Mouse (Mus musculus) intestine, postnatal 0 days (tissue): ENCODE results near the gene Gngt2. TPM values are rescaled to one million over a fixed set of nuclear protein-coding genes. Genes with fewer than 3 reads are reported as not detected.
A peak's percentile ranks its signal among the peaks of the same experiment; 100 is the strongest.

Experiments
- ATAC-seq: fragments of 200-750 bp; cut with Nextera tagmentation; 2 replicates; pipeline ENCODE4 v1.8.0; 2017; ENCODE audit warnings: mild to moderate bottlenecking, moderate TSS enrichment, moderate library complexity
- H3K27ac ChIP-seq: fragments of 300-500 bp; sonication (generic); 2 replicates; pipeline ENCODE4 v1.5.1; 2014; ENCODE audit warnings: mild to moderate bottlenecking, low read depth, low read length, moderate library complexity
- H3K27me3 ChIP-seq: fragments of 300-500 bp; sonication (generic); replicated peaks from 2 replicates; pipeline ENCODE4 v1.6.1; 2014; ENCODE audit warnings: low read length, mixed read lengths; ENCODE audit not compliant: control insufficient read depth, insufficient read depth
- H3K36me3 ChIP-seq: fragments of 300-500 bp; sonication (generic); 2 replicates; pipeline ENCODE4 v1.6.1; 2014; ENCODE audit warnings: mild to moderate bottlenecking, moderate library complexity; ENCODE audit not compliant: control insufficient read depth, insufficient read depth
- H3K4me1 ChIP-seq: fragments of 300-500 bp; sonication (generic); replicated peaks from 2 replicates; pipeline ENCODE4 v1.6.1; 2014; ENCODE audit warnings: antibody characterized with exemption, low read length, mixed read lengths; ENCODE audit not compliant: control insufficient read depth, insufficient read depth
- H3K4me2 ChIP-seq: fragments of 300-500 bp; sonication (generic); replicated peaks from 2 replicates; pipeline ENCODE4 v1.6.1; 2014; ENCODE audit warnings: low read depth, mild to moderate bottlenecking, moderate library complexity
- H3K4me3 ChIP-seq: fragments of 300-500 bp; sonication (generic); 2 replicates; pipeline ENCODE4 v1.5.1; 2014; ENCODE audit warnings: low read depth, low read length
- H3K9ac ChIP-seq: fragments of 300-500 bp; sonication (generic); 2 replicates; pipeline ENCODE4 v1.6.1; 2014; ENCODE audit warnings: mild to moderate bottlenecking, low read depth, low read length
- H3K9me3 ChIP-seq: fragments of 300-500 bp; sonication (generic); 2 replicates; pipeline ENCODE4 v1.6.1; 2016; ENCODE audit warnings: mixed run types; ENCODE audit not compliant: control insufficient read depth
- CTCF ChIP-seq: sonication (generic); IDR thresholded peaks from 2 replicates; pipeline ENCODE4 v1.5.1; 2016; ENCODE audit warnings: low read depth, mild to moderate bottlenecking, control low read depth, antibody characterized with exemption, moderate library complexity
- WGBS: fragments of 180-500 bp; shearing (Covaris S2); extraction: QIAGEN DNeasy Blood & Tissue Kit; methylation state at CpG from one replicate; pipeline ENCODE4 v1.1.7; 2014; 5-methylcytosine and 5-hydroxymethylcytosine counted together
- polyA plus RNA-seq: library from polyadenylated mRNA; unstranded; fragments of >200 nt; fragmentation: Nextera tagmentation; extraction: Ambion mirVana; gene quantifications from 2 replicates; pipeline ENCODE4 v1.2.1, GENCODE M21; 2015

Gngt2 gene
- polyA plus RNA-seq, 1 experiment from 2014 or later: 19.9 TPM

DNA sequence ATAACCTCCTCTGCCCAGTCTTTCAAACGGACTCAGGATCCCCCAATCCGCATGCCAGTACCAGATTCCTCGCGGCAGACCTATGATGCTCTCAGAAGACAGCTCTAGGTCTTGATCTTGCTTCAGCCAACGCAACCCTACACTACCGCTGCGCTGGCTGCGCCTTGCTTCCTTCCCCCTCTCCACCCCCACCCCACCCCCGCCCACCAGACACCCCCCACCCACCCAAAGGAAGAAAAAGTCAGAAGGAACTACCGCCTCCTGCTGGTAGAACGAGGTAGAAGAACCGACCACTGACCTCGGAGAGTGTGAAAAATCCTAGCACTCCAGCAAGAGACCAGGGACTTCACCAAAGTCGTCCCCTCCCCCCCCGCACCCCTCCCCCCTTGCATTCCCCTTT lies 5.4 kb upstream of the Gngt2 start:
- Histone ChIP-seq H3K9me3 (no peaks in the 10 kb centered on the region), H3K4me2 (peak overlapping the region; percentile 60), H3K27ac (no peak overlapping the region), H3K4me1 (peaks cover 19% of the 10 kb centered on the region; the same call in 1 of the 2 replicates), H3K27me3 (peaks cover 46% of the 10 kb centered on the region), H3K36me3 (peaks cover 7% of the 10 kb centered on the region; the same call in 1 of the 2 replicates), H3K4me3 (peak overlapping the region; percentile 34; the same call in 1 of the 2 replicates), H3K9ac (no peak overlapping the region)
- no peak for ATAC-seq
- WGBS: 33% methylated on average over 15 of the region's 15 CpGs
- peak; percentile 48 for TF ChIP-seq CTCF

DNA sequence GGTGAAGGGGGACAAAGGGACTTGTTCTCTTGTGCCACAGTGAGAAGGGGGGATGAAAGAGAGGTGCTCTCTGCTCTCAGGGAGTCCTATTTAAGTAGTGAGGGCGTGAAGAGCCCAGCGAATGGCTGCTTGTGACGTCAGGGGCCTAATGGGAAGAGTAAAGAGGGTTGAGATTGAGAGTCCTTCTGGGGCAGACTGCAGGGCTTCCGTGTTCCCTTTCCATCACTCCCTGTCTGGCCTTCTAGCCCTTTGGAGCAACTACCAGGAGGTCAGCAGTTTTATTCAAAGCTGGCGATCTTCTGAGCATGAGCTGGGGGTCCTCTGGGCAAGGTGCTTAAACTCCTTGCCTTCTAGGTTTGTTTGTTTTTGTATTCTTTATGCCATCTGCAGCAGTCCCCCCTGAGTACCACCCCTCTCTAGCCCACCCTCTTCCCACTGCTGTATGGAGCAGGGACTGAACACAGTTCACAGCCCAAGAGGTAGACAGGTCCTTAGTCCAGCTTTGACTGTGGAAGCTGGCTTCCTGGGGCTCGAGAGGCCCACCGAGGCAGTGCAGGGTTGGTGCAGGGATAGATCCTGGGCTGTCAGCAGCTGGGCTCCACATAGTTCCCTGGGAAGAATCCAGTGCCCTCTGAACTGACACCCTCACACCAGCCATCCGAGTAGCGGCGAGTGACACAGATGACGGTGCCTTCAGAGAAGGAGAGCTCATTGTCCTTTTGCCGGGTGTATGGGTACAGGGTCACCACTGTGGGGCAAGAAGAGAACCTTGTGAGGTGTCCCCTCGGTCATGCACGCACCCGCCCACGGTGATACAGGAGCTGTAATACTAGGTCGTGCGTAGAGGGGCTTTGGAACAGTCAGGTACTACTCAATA lies 4.6 kb upstream of the Gngt2 start:
- peaks cover 7% of the 10 kb centered on the region; the same call in 1 of the 2 replicates for H3K36me3 ChIP-seq
- ATAC-seq: no peak
- no peaks in the 10 kb centered on the region for H3K9me3 ChIP-seq
- no peak overlapping the region for H3K4me2 ChIP-seq
- H3K9ac ChIP-seq: no peak overlapping the region
- TF ChIP-seq CTCF: no peak
- no peak overlapping the region for H3K27ac ChIP-seq
- no peak overlapping the region for H3K4me3 ChIP-seq
- H3K27me3 ChIP-seq: peaks cover 46% of the 10 kb centered on the region
- peaks cover 16% of the 10 kb centered on the region for H3K4me1 ChIP-seq
- WGBS: 72% methylated on average over 18 of the region's 18 CpGs

DNA sequence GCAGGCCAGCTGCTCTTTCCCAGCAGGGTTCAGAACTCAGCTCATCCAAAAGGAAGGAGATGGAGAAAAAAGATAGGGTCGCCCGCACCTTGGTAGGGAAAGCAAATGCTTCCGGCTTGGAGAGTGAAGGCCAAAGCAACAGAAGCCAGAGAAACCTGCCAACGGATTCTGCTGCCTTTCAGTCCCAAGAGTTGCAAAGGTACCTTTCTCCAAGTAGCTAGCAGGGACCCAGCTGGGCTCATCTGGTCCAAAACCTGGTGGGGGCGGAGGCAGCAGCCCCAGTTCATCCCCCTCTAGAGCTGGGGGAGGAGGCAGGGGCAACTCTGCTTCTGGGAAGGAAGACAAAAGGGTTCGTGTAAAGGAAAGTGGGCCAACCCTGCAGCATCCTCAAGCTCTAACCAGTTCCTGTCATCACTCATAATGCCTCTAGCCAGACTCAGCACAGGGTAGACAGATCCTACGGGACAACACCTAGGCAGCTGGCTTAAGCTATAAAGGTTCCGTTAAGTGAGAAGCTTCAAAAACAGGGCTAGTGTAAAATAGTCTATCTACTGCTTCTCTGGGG lies 3.9 kb upstream of the Gngt2 start:
- H3K4me1 ChIP-seq: peaks cover 15% of the 10 kb centered on the region
- no peak for TF ChIP-seq CTCF
- no peak for ATAC-seq
- WGBS: 51% methylated on average over 8 of the region's 8 CpGs
- H3K4me3 ChIP-seq: no peak overlapping the region
- peaks cover 7% of the 10 kb centered on the region; the same call in 1 of the 2 replicates for H3K36me3 ChIP-seq
- H3K9ac ChIP-seq: no peak overlapping the region
- H3K27ac ChIP-seq: no peak overlapping the region
- no peaks in the 10 kb centered on the region for H3K9me3 ChIP-seq
- peaks cover 46% of the 10 kb centered on the region for H3K27me3 ChIP-seq
- H3K4me2 ChIP-seq: peak overlapping the region; percentile 51

DNA sequence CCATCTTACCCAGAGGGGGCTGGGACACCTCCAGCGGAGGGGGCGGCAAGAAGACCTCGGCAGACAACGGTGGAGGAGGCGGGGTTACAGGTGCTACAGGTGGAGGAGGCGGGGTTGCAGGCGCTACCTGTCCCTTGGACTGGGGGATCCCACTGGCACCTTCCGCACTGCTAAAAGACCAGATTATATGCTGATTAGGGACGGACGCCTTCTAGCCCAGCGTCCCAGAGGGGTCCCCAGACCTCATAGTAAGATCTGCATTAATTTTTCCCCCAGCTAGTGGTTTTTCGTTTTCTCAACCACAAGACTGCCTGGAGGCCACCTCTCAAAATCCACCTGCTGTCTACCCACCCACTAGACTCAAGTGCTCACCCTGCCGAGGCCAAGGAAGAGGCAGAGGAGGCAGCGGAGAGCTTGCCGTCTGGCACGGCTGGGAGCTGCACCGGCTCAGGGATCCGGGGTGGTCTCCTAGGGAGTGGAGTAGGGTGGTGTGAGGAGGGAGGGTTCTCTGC lies 3.3 kb upstream of the Gngt2 start:
- WGBS: 23% methylated on average over 18 of the region's 18 CpGs

DNA sequence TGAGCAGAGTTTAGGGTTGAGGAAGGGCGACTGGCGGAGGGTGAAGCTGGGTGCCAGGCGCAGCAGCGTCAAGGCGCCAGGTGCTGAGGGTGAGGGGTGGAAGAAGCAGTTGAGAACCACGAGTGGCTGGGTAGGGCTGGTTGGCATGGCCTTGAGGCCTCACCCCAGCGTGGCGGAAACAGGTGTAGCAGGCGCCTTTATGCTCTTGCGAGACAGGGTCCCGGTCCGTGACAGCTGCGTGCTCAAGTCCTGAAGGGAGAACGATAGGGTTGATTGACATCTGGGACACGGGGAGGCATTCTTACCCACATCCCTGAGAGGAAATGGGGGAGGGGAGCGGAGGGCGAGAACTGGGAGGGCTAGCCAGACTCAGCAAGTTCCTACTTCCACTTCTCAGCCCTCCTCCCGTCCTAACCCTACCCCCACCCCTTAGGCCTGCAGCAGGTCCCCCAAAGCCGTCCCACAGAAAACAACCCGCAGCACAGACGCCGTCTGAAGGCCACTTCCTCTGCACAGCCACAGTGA lies 2.8 kb upstream of the Gngt2 start:
- ATAC-seq: peak; percentile 22
- WGBS: 18% methylated on average over 22 of the region's 22 CpGs
- no peak for TF ChIP-seq CTCF
- Histone ChIP-seq H3K27me3 (peaks cover 41% of the 10 kb centered on the region), H3K36me3 (peaks cover 7% of the 10 kb centered on the region; the same call in 1 of the 2 replicates), H3K4me2 (peak overlapping the region; percentile 51), H3K27ac (peak overlapping the region; percentile 46; the same call in 1 of the 2 replicates), H3K4me1 (peaks cover 15% of the 10 kb centered on the region), H3K9me3 (no peaks in the 10 kb centered on the region), H3K4me3 (no peak overlapping the region; the same call in 1 of the 2 replicates), H3K9ac (no peak overlapping the region)

More for the DNA sequence above, 3.3 kb upstream of the Gngt2 start:
- Histone ChIP-seq H3K4me1 (peaks cover 15% of the 10 kb centered on the region), H3K4me2 (peak overlapping the region; percentile 51), H3K27me3 (peaks cover 44% of the 10 kb centered on the region), H3K4me3 (no peak overlapping the region; the same call in 1 of the 2 replicates), H3K9me3 (no peaks in the 10 kb centered on the region), H3K36me3 (peaks cover 7% of the 10 kb centered on the region; the same call in 1 of the 2 replicates), H3K27ac (peak overlapping the region; percentile 46; the same call in 1 of the 2 replicates), H3K9ac (no peak overlapping the region)
- no peak for ATAC-seq
- TF ChIP-seq CTCF: no peak
